Mouse (Mus musculus): ENCODE data around the gene Trim80.
"Not testable (repeated sequence)": the region's sequence is repeated elsewhere in the genome, so short reads cannot be mapped to it uniquely, and the experiment has no call there.

The Trim80 gene

GRCm38 (mm10) chr11:115461846-115462242, 21.5 kb downstream of the Trim80 start:
- no peak for DNase-seq (ENCODE audit: low read depth, low spot score)

DNA sequence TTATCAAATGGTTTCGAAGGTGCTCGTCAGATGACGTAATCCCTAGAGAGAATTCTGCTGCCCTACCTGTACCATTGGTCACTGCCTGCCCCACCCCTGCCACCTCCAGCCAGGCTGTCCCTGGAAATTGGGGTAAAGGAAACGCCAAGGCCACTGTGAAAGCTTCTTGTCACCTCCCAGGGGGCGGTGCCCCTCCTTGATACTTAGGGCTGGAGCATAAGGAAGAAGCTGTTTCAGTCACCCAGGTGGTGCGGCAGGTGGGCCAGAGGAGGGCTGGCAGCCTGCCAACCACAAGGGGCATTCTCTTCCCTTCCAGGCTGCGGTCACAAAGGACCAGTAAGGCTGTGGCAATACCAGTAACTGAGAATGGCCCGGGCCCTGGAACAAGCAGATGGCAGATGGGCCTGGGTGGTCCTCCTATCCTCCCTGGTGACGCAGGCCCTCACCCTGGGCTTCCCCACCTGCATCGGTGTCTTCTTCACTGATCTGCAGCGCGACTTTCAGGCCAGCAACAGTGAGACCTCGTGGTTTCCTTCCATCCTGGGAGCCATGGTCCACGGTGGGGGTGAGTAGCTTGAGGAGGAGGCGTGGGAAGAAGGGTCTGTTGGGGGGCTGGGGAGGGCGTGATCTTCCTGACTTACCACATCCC, 22.0 kb downstream of the Trim80 start, which contains the start of gene Slc16a5:
Gene Slc16a5, plus strand, starts transcription at position 232 of the 649 bp plus-strand sequence.
- no peak for DNase-seq (ENCODE audit: low read depth, low spot score)

GRCm38 (mm10) chr11:115463397-115463796, 23.1 kb downstream of the Trim80 start:
- DNase-seq (ENCODE audit: low read depth, low spot score), result no peak

- DNase-seq (ENCODE audit: low read depth, low spot score), result no peak
Measured at GRCm38 (mm10) chr11:115464851-115465250, 24.5 kb downstream of the Trim80 start.

DNA sequence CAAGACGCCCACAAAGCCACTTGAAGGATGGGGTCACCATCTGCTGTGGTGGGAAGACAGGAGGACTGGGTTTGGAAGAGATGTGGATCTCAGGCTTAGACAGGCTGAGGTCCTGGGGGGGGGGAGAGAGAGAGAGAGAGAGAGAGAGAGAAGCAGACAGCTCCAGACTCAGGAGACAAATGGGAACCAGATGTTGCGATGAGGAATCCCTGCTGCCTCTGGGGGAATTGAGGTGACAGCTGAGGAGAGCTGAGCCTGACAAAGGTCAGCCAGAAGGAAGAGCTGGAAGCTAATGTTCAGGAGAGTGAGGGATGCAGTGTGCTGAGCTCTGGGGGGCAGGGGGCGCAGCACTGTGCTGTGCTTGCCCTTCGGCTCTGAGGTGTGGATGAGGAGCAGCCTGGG, 26.9 kb downstream of the Trim80 start:
- no peak for DNase-seq (ENCODE audit: low read depth, low spot score)

DNA sequence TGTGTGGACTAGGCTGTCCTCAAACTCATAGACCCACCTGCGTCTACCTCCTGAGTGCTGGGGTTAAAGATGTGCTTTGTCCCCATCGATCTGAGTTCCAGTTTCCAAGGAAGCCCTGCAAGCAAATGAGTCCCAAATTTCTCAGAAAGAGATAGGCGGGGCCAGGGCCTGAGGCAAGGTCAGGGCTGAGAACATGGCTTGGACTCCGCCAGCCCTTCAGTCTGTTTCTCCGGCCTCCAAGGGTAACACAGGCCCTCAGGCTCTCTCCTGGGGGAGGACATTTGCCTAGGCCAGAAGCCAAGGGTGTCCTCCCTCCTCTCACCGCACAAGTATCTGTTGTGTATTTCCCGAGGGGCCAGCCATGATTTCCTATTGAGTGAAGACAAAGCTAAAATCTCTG, 31.8 kb downstream of the Trim80 start:
- no peak for DNase-seq (ENCODE audit: low read depth, low spot score)

- DNase-seq (ENCODE audit: low read depth, low spot score), result peak; percentile 98
Measured at GRCm38 (mm10) chr11:115473626-115474275, 33.4 kb downstream of the Trim80 start.

- peak; percentile 88 for DNase-seq (ENCODE audit: low read depth, low spot score)
Measured at GRCm38 (mm10) chr11:115475025-115475757, 34.8 kb downstream of the Trim80 start, which contains the start of gene Armc7. Armc7 (plus strand) TSS chr11:115475667.

- DNase-seq (ENCODE audit: low read depth, low spot score), result no peak
Measured at GRCm38 (mm10) chr11:115475758-115476237, 35.5 kb downstream of the Trim80 start.

- DNase-seq (ENCODE audit: low read depth, low spot score), result not testable (repeated sequence)
Measured at GRCm38 (mm10) chr11:115476630-115477029, 36.3 kb downstream of the Trim80 start.

DNA sequence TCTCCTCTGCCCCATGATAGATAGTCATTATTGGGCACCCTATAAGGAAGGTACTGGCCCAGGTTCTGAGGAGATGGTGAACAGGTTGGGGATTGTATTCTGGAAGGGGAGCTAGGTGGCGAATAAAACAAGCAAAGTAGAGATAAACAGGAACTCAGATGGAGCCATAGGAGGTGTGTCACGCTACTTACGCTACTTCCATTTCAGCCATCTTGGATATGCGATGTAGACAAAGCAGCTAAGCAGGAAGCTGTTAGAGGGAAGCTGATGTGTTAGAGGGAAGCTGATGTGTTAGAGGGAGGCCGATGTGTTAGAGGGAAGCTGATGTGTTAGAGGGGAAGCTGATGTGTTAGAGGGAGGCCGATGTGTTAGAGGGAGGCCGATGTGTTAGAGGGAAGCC, 37.0 kb downstream of the Trim80 start:
- DNase-seq (ENCODE audit: low read depth, low spot score), result not testable (repeated sequence)

GRCm38 (mm10) chr11:115478296-115478938, 38.1 kb downstream of the Trim80 start:
- DNase-seq (ENCODE audit: low read depth, low spot score), result no peak

DNA sequence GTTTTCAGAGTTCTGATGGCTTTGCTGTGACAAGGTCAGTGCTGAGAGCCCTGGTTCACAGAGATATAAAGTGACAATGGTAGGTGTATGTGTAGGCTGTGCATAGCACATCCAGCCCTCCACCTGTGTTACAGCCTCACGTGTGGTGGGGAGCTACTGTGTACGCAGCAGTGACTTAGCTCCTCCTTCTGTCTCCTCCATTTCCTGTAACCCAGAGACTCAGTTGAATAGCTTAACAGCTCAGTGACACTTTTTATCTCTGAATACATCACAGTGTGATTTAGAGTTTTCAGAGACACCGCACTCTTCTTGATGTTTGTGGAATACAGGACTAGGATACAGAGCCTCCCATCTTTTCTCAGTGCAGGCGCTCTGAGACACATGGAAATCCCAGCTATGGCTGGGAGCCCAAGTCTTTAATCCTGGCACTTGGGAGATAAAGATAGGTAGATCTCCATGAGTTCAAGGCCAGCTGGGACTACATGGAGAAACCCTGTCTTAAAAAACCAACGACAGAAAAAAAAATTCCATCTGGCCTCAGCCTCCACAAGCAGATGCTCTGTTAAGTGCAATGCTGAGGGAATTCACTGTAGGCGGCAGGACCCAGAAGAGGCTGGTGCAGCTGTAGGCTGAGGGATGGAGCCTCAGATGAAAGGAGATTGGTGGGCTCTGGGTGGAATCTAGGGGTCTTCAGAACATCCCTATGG, 41.4 kb downstream of the Trim80 start:
- no peak for DNase-seq (ENCODE audit: low read depth, low spot score)

- DNase-seq (ENCODE audit: low read depth, low spot score), result no peak
Measured at GRCm38 (mm10) chr11:115483278-115483677, 42.9 kb downstream of the Trim80 start.

DNA sequence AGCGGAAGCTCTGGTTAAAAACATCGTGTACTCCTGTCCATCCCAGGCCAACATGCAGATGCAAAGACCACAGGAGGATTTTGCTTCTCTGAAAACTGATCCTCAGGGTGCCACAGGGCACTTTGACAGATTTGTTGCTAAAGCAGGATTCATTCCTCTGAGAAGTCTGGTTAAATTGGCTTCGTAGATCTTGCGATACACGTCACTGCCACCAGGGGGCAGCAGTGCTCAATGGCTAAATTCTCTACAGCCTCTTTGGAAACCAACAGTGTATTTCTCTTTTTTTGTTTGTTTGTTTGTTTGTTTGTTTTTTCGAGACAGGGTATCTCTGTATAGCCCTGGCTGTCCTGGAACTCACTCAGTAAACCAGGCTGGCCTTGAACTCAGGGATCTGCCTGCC, 43.4 kb downstream of the Trim80 start:
- DNase-seq (ENCODE audit: low read depth, low spot score), result peak; percentile 82

GRCm38 (mm10) chr11:115485155-115485554, 44.8 kb downstream of the Trim80 start:
- DNase-seq (ENCODE audit: low read depth, low spot score), result no peak

- no peak for DNase-seq (ENCODE audit: low read depth, low spot score)
Measured at GRCm38 (mm10) chr11:115488551-115489104, 48.3 kb downstream of the Trim80 start.

DNA sequence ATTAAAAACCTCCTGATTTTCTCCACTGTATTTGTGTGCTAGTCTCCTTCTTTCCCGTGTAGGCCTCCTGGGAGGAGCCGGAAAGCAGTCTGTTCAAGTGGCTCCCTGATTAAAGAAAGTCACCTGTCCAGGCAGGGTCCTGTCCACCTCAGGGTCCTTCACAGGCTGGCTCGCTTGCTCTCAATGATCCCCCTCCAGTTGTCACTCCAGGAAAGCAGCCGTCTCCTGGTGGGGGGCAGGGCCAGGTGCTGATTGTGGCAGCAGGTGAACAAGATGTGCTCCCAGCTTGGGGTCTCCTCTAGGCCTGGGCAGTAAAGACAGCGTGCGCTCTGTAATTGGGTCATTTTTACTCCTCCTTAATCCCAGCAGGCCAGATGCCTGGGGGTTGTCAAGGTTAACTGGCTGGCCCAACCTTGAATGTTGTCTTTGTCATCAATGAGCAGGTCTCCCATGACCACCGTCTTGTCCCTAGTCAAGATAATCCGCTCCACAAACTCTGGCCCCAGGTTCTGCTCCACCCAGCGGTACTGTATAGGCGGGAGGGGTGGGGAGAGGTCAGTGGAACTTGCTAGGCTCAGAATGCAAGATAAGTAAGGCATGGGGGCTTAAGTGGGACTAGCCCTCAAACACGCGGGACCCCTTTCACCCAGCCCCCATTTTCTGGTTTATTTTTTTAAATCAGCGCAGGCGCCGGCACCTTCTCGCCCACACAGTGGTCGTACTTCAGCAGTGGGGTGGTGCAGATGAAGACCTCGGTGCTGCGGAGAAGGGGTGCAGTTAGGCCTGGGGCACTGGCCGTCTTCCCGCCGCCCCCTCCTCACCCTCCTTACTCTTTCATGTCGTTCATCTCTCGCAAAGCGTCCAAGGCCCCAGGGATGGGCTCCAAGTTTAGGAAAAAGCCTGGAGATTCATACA, 50.4 kb downstream of the Trim80 start:
- no peak for DNase-seq (ENCODE audit: low read depth, low spot score)

GRCm38 (mm10) chr11:115491356-115492083, 51.2 kb downstream of the Trim80 start, which contains the start of gene Nt5c:
Nt5c (minus strand) TSS chr11:115491862.
- no peak for DNase-seq (ENCODE audit: low read depth, low spot score)
